Mouse (Mus musculus) midbrain, embryonic 11.5 days (tissue): Measurements from ENCODE around the gene Lrrc34. TPM values are rescaled to one million over a fixed set of nuclear protein-coding genes. Genes with fewer than 3 reads are reported as not detected.
A peak's percentile ranks its signal among the peaks of the same experiment; 100 is the strongest.

Experiments used
- ATAC-seq: fragments of 200-750 bp; cut with Nextera tagmentation; 2 replicates; pipeline ENCODE4 v1.8.0; 2017; ENCODE audit warnings: moderate TSS enrichment, moderate library complexity; ENCODE audit not compliant: low FRiP score
- DNase-seq: peaks from one replicate; pipeline ENCODE4 v3.0.0; 2015; ENCODE audit warnings: low spot score; ENCODE audit errors: missing footprints
- H3K27ac ChIP-seq: fragments of 300-500 bp; sonication (generic); 2 replicates; pipeline ENCODE4 v1.5.1; 2014; ENCODE audit warnings: low read depth, low read length
- H3K27me3 ChIP-seq: fragments of 300-500 bp; sonication (generic); 2 replicates; pipeline ENCODE4 v1.6.1; 2014; ENCODE audit warnings: mild to moderate bottlenecking, low read length, moderate library complexity, mixed read lengths; ENCODE audit not compliant: control insufficient read depth, insufficient read depth
- H3K36me3 ChIP-seq: fragments of 300-500 bp; sonication (generic); 2 replicates; pipeline ENCODE4 v1.6.1; 2014; ENCODE audit warnings: mild to moderate bottlenecking, low read length, moderate library complexity, mixed read lengths; ENCODE audit not compliant: control insufficient read depth, insufficient read depth
- H3K4me1 ChIP-seq: fragments of 300-500 bp; sonication (generic); 2 replicates; pipeline ENCODE4 v1.6.1; 2014; ENCODE audit warnings: low read length; ENCODE audit not compliant: control insufficient read depth, insufficient read depth
- H3K4me2 ChIP-seq: fragments of 300-500 bp; sonication (generic); 2 replicates; pipeline ENCODE4 v1.6.1; 2014; ENCODE audit warnings: mild to moderate bottlenecking, moderate library complexity
- H3K4me3 ChIP-seq: fragments of 300-500 bp; sonication (generic); 2 replicates; pipeline ENCODE4 v1.5.1; 2014; ENCODE audit warnings: low read depth, low read length
- H3K9ac ChIP-seq: fragments of 300-500 bp; sonication (generic); 2 replicates; pipeline ENCODE4 v1.6.1; 2014; ENCODE audit warnings: low read length
- H3K9me3 ChIP-seq: fragments of 300-500 bp; sonication (generic); 2 replicates; pipeline ENCODE4 v1.6.1; 2016; ENCODE audit warnings: low read length; ENCODE audit not compliant: control insufficient read depth
- WGBS: fragments of 180-500 bp; shearing (Covaris S2); extraction: QIAGEN DNeasy Blood & Tissue Kit; methylation state at CpG from one replicate; pipeline ENCODE4 v1.1.7; 2014; 5-methylcytosine and 5-hydroxymethylcytosine counted together
- polyA plus RNA-seq: library from polyadenylated mRNA; unstranded; fragments of >200 nt; fragmentation: Nextera tagmentation; extraction: Ambion mirVana; gene quantifications from 2 replicates; pipeline ENCODE4 v1.2.1, GENCODE M21; 2014

The Lrrc34 gene
- 1.6 and 1.9 TPM in 2 replicates for polyA plus RNA-seq

- Histone ChIP-seq H3K9ac (peak within 1 kb of the TSS; percentile 58), H3K27me3 (peaks cover 22% of the 10 kb centered on the region), H3K9me3 (no peaks in the 10 kb centered on the region), H3K4me2 (peak within 1 kb of the TSS; percentile 66), H3K27ac (no peak within 1 kb of the TSS), H3K4me1 (peaks cover 11% of the 10 kb centered on the region), H3K36me3 (no peaks in the 10 kb centered on the region), H3K4me3 (peak within 1 kb of the TSS; percentile 29)
- ATAC-seq, result peak; percentile 96
- peak; percentile 94 for DNase-seq
- 1% methylated on average over 25 of the region's 25 CpGs for WGBS
Observed at GRCm38 (mm10) chr3:30647440-30648090, at the start of gene Lrrc34. Gene Lrrc34, minus strand, starts transcription at chr3:30647869.

DNA sequence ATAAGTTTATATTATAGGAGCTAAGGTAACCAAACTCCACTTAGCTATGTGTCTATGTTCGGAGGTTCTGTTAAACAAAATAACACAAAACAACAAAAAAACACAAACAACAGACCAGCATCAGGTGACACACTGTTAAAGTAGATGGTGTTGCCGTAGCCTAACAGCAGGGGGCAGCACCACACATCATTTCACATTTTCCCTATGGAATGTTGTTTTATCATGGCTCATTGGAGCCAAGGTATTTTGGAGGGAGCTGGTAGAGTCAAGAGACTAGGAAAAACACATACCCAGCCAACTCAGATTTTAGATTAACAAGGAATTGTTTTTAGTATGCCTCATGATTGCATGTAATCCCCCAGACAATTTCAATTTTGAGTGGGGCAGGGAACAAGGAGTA lies 48.7 kb upstream of the Lrrc34 start:
- 0 out of 2 replicates have a peak, but pooled peaks have one; percentile 35 for ATAC-seq
- Histone ChIP-seq H3K4me1 (no peaks in the 10 kb centered on the region), H3K36me3 (no peaks in the 10 kb centered on the region), H3K4me2 (no peak overlapping the region), H3K27ac (no peak overlapping the region), H3K4me3 (no peak overlapping the region), H3K9ac (no peak overlapping the region), H3K9me3 (no peaks in the 10 kb centered on the region), H3K27me3 (no peaks in the 10 kb centered on the region)
- 18% methylated on average over 2 of the region's 2 CpGs for WGBS
- peak; percentile 91 for DNase-seq

DNA sequence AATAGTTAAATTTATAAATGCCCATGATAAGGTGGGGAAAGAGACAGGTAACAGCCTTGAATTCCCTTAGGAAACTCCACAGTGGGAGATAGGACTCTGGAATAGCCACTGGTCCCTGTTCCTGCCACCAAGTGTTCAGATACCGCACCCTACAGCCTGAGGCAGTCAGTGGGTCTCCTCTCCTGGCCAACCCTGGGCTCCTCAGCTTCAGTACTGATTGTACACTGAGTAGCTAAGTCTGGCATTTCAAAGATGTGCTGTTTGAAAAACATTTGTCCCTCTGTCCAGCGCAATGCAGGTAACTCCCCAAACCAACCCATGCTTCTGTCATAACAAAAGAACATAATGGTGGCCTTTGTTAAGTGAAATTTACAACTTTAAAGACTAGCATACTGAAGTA lies 48.0 kb upstream of the Lrrc34 start:
- Histone ChIP-seq H3K36me3 (no peaks in the 10 kb centered on the region), H3K4me1 (no peaks in the 10 kb centered on the region), H3K27ac (no peak overlapping the region), H3K27me3 (no peaks in the 10 kb centered on the region), H3K4me3 (no peak overlapping the region), H3K9ac (no peak overlapping the region), H3K9me3 (no peaks in the 10 kb centered on the region), H3K4me2 (no peak overlapping the region)
- WGBS, result 92% methylated on average over 2 of the region's 2 CpGs
- DNase-seq (no peak), ATAC-seq (no peak)

DNA sequence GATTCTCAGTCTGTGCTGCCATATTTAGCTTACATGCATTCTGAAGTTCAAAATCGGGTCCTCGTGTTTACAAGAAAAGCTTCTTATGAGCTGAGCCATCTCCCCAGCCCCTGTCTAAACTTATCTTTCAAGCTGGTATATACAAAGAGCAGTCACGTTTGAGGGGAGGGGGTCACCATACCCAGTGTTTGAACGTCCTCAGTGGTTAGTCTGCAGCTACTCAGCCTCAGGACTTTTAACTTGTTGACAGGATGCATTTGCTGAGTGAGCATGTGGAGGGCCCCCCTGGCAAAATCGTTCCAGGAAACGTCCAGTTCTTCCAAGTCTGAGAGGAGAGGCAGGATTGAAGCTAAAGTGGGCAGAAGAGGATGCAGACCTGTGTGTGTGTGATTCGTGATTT lies 43.3 kb upstream of the Lrrc34 start:
- H3K4me3 ChIP-seq, result no peak overlapping the region
- no peak overlapping the region for H3K9ac ChIP-seq
- WGBS, result 76% methylated on average over 7 of the region's 7 CpGs
- no peaks in the 10 kb centered on the region for H3K4me1 ChIP-seq
- no peak for ATAC-seq
- DNase-seq, result no peak
- H3K4me2 ChIP-seq, result no peak overlapping the region
- H3K36me3 ChIP-seq, result no peaks in the 10 kb centered on the region
- H3K27me3 ChIP-seq, result no peaks in the 10 kb centered on the region
- H3K27ac ChIP-seq, result no peak overlapping the region
- no peaks in the 10 kb centered on the region for H3K9me3 ChIP-seq

- no peak for DNase-seq
- no peak overlapping the region for H3K9ac ChIP-seq
- 81% methylated on average over 3 of the region's 3 CpGs for WGBS
- H3K27ac ChIP-seq, result no peak overlapping the region
- H3K9me3 ChIP-seq, result no peaks in the 10 kb centered on the region
- no peak overlapping the region for H3K4me3 ChIP-seq
- H3K27me3 ChIP-seq, result no peaks in the 10 kb centered on the region
- no peak overlapping the region for H3K4me2 ChIP-seq
- no peak for ATAC-seq
- H3K4me1 ChIP-seq, result no peaks in the 10 kb centered on the region
- no peaks in the 10 kb centered on the region for H3K36me3 ChIP-seq
Observed at GRCm38 (mm10) chr3:30687216-30687615, 39.5 kb upstream of the Lrrc34 start.

DNA sequence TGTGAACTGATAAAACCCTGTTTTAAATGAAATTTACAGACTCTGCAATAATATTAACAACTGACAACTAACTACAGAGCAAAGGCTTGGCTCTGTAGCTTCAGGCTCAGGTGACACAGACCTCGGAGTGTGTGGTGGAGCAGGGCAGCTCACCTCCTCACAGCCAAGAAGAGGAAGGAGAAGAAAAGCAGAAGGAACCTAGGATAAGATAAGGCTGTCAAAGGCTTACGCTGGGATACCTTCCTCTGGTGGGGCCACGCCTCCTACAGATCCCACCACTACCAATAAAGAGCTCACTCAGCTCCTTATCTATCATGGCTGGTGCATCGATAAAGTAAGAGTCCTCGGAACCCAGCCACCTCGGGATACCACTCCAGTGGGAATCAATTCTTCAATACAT lies 35.5 kb upstream of the Lrrc34 start:
- H3K4me2 ChIP-seq, result no peak overlapping the region
- H3K9me3 ChIP-seq, result no peaks in the 10 kb centered on the region
- DNase-seq (no peak), ATAC-seq (no peak)
- no peaks in the 10 kb centered on the region for H3K27me3 ChIP-seq
- no peaks in the 10 kb centered on the region for H3K4me1 ChIP-seq
- H3K27ac ChIP-seq, result no peak overlapping the region
- no peaks in the 10 kb centered on the region for H3K36me3 ChIP-seq
- no peak overlapping the region for H3K9ac ChIP-seq
- 90% methylated on average over 6 of the region's 6 CpGs for WGBS
- no peak overlapping the region for H3K4me3 ChIP-seq

- 85% methylated on average over 9 of the region's 9 CpGs for whole genome bisulfite sequencing
- Histone ChIP-seq H3K4me3 (no peak overlapping the region), H3K4me1 (no peaks in the 10 kb centered on the region), H3K27ac (no peak overlapping the region), H3K9me3 (no peaks in the 10 kb centered on the region), H3K4me2 (no peak overlapping the region), H3K9ac (no peak overlapping the region), H3K36me3 (no peaks in the 10 kb centered on the region), H3K27me3 (no peaks in the 10 kb centered on the region)
- DNase-seq (no peak), ATAC-seq (no peak)
Observed at GRCm38 (mm10) chr3:30658486-30658885, 10.8 kb upstream of the Lrrc34 start.

DNA sequence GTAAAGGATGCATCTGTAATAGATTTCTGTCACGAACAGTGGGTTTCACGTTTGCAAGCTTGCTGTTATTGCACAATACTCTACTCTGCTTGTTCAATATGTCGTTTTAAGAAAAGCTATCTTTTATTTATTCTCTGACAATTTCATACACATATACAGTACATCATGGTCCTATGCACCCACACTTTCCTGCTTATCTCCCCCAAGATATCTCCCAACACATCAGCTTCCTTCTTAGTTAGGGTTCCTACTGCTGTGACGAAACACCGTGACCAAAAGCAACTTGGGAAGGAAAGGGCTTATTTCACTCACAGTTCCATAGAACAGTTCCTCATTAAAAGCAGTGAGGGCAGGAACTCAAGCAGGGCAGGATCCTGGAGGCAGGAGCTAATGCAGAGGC lies 8.3 kb upstream of the Lrrc34 start:
- H3K36me3 ChIP-seq, result no peaks in the 10 kb centered on the region

GRCm38 (mm10) chr3:30650062-30650841 lies 2.6 kb upstream of the Lrrc34 start:
- peak overlapping the region; percentile 35 for H3K4me3 ChIP-seq
- H3K4me2 ChIP-seq, result peak overlapping the region; percentile 68
- peaks cover 22% of the 10 kb centered on the region for H3K27me3 ChIP-seq
- peaks cover 11% of the 10 kb centered on the region for H3K4me1 ChIP-seq
- ATAC-seq (peak; percentile 43), DNase-seq (peak; percentile 90)
- H3K9ac ChIP-seq, result peak overlapping the region; percentile 38
- no peaks in the 10 kb centered on the region for H3K36me3 ChIP-seq
- no peaks in the 10 kb centered on the region for H3K9me3 ChIP-seq
- H3K27ac ChIP-seq, result no peak overlapping the region
- 1% methylated on average over 41 of the region's 41 CpGs for WGBS

More for the DNA sequence above, 8.3 kb upstream of the Lrrc34 start:
- no peaks in the 10 kb centered on the region for H3K4me1 ChIP-seq
- no peak overlapping the region for H3K9ac ChIP-seq
- no peak overlapping the region for H3K4me3 ChIP-seq
- WGBS, result 88% methylated on average over 5 of the region's 5 CpGs
- H3K27me3 ChIP-seq, result peaks cover 2% of the 10 kb centered on the region; the same call in 1 of the 2 replicates
- ATAC-seq, result no peak
- no peak for DNase-seq
- no peaks in the 10 kb centered on the region for H3K9me3 ChIP-seq
- no peak overlapping the region for H3K27ac ChIP-seq
- H3K4me2 ChIP-seq, result no peak overlapping the region
